Mouse (Mus musculus): ENCODE results near the gene Klf1. TPM values are rescaled to one million over a fixed set of nuclear protein-coding genes. Genes with fewer than 3 reads are reported as not detected.
A peak's percentile ranks its signal among the peaks of the same experiment; 100 is the strongest.

Klf1 gene
- total and polyA plus RNA-seq, 2 experiments from 2014 or later = 0.56 TPM; not detected in 1

DNA sequence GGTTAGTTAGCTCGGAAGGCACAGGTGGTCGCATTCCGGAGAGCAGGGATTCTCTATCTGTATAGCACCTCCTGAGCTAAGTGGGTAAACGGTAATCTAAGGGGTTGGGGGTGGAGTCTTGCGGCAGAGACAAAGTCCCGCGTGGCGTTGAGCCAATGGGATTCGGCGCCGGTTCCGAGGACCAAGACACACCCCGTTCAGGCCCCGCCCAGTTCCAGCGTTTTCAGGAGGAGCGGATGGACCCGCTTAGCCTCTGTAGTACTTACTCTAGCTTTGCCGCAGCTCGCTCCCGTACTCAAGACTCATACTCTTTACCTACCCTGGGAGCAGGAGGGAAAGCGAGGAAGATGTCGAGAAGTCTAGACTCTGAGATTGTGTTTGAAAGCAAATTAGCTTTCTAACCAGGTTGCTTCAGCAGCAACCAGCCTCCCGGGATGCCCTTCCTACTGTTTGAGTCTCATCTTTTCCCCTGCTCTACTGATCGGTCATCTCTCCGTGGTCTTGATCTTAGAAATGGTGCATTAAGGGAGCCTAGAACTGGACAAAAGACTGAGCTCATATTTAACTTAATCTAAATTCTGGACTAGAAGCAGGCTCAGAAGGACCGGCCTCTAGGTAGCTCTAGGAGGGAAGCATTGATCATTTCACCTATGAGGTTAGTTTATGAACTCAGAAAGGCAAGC lies 42.9 kb downstream of the Klf1 start:
- H3K9me3 ChIP-seq (replicated peaks; ENCODE audit: control insufficient read depth, low read length) = no peaks in the 10 kb centered on the region
- H3K27me3 ChIP-seq (ENCODE audit: control insufficient read depth, insufficient read depth, low read length) = peaks cover 56% of the 10 kb centered on the region
- no peak overlapping the region for H3K27ac ChIP-seq (ENCODE audit: low read depth)
- H3K36me3 ChIP-seq (replicated peaks; ENCODE audit: control insufficient read depth, insufficient read depth, low read length) = no peaks in the 10 kb centered on the region
- WGBS = 3% methylated on average over 26 of the region's 26 CpGs
- H3K4me2 ChIP-seq (ENCODE audit: low read depth, low read length) = no peak overlapping the region
- DNase-seq (ENCODE audit: low spot score) (no peak), ATAC-seq (ENCODE audit: insufficient read depth, low read depth) (no peak)
- TF ChIP-seq EP300 (IDR thresholded peaks at IDR 0.05; ENCODE audit: low read depth) (no peak), CTCF (IDR thresholded peaks at IDR 0.05; ENCODE audit: low read depth) (no peak)
- peak overlapping the region; percentile 8; the same call in 1 of the 2 replicates for H3K4me3 ChIP-seq (ENCODE audit: low read depth, low read length)
- no peak overlapping the region for H3K9ac ChIP-seq (replicated peaks; ENCODE audit: low read depth, low read length)
- 0 out of 2 replicates have a peak, but pooled peaks cover 5% of the 10 kb centered on the region for H3K4me1 ChIP-seq (ENCODE audit: control insufficient read depth, insufficient read depth)

DNA sequence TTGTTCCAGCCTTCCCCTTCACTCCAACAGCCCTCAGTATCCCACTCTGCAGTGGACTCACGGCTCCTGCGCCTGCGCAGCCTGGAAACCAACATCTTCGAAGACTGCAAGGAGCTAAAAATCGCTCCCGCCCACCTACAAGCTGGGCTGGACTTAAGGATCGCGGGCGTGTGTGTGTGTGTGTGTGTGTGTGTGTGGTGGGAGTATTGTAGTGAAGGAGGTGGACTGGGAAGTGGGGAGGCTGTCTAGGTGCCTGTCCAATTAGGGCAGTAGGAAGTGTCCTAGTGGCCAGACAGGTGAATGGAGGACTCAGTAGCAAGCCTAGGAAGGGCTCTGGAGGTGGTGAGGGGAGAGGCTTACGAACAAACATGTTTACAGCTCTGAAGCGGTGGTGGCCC lies 43.5 kb downstream of the Klf1 start:
- TF ChIP-seq EP300 (IDR thresholded peaks at IDR 0.05; ENCODE audit: low read depth) = no peak
- TF ChIP-seq CTCF (IDR thresholded peaks at IDR 0.05; ENCODE audit: low read depth) = no peak
- H3K4me2 ChIP-seq (ENCODE audit: low read depth, low read length) = no peak overlapping the region
- H3K4me3 ChIP-seq (ENCODE audit: low read depth, low read length) = no peak overlapping the region; the same call in 1 of the 2 replicates
- 0 out of 2 replicates have a peak, but pooled peaks cover 5% of the 10 kb centered on the region for H3K4me1 ChIP-seq (ENCODE audit: control insufficient read depth, insufficient read depth)
- H3K36me3 ChIP-seq (replicated peaks; ENCODE audit: control insufficient read depth, insufficient read depth, low read length) = no peaks in the 10 kb centered on the region
- peaks cover 62% of the 10 kb centered on the region for H3K27me3 ChIP-seq (ENCODE audit: control insufficient read depth, insufficient read depth, low read length)
- H3K27ac ChIP-seq (ENCODE audit: low read depth) = no peak overlapping the region
- ATAC-seq (ENCODE audit: insufficient read depth, low read depth) = no peak
- 11% methylated on average over 11 of the region's 11 CpGs for WGBS
- no peaks in the 10 kb centered on the region for H3K9me3 ChIP-seq (replicated peaks; ENCODE audit: control insufficient read depth, low read length)
- no peak for DNase-seq (ENCODE audit: low spot score)
- H3K9ac ChIP-seq (replicated peaks; ENCODE audit: low read depth, low read length) = no peak overlapping the region

DNA sequence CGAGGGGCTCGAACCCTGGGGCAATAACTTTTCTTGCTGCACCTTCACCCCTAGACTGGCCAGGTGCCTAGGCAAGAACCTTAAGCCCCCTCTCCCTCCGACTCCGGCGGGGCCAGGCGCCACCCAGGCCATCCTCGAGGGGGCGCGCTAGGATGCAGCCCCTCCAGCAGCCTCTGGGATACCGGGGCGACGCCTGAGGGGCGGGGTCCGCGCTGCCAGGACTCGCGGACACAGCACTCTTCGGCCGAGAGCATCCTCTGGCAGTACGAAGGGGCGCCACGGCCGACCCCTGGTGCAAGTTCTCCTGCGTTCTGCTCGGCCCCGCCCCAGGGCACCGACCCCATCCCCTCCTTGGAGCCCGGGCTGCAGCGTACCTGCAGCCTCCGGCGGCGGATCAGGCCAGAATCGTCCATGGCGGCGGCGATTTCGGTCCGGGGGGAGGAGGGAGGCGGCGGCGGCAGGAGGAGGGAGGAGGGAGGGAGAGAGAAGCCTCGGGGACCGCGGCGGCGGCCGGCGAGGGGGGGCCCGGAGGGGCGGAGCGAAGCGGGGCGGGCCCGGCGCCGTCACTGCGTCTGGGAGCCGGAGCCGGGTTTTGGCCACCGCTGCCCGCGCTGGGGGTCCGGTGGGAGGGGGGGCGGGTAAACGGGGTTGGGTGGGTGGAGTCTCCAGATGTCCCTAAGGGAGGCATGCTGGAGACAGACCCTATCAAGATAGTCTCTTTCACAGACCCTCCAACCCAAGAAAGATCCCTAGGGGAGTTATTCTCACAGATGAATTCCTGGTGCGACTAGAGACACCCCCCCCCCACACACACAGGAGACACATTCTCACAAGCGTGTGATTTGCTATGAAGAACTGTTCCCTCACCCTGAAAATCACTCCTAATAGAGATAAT lies 44.2 kb downstream of the Klf1 start:
- 0 out of 2 replicates have a peak, but pooled peaks cover 5% of the 10 kb centered on the region for H3K4me1 ChIP-seq (ENCODE audit: control insufficient read depth, insufficient read depth)
- H3K36me3 ChIP-seq (replicated peaks; ENCODE audit: control insufficient read depth, insufficient read depth, low read length) = no peaks in the 10 kb centered on the region
- H3K27me3 ChIP-seq (ENCODE audit: control insufficient read depth, insufficient read depth, low read length) = peaks cover 68% of the 10 kb centered on the region
- TF ChIP-seq CTCF (IDR thresholded peaks at IDR 0.05; ENCODE audit: low read depth) (no peak), EP300 (IDR thresholded peaks at IDR 0.05; ENCODE audit: low read depth) (no peak)
- H3K9ac ChIP-seq (replicated peaks; ENCODE audit: low read depth, low read length) = no peak overlapping the region
- H3K27ac ChIP-seq (ENCODE audit: low read depth) = no peak overlapping the region
- no peaks in the 10 kb centered on the region for H3K9me3 ChIP-seq (replicated peaks; ENCODE audit: control insufficient read depth, low read length)
- no peak for ATAC-seq (ENCODE audit: insufficient read depth, low read depth)
- H3K4me3 ChIP-seq (ENCODE audit: low read depth, low read length) = peak overlapping the region; percentile 43
- H3K4me2 ChIP-seq (ENCODE audit: low read depth, low read length) = peak overlapping the region; percentile 57
- no peak for DNase-seq (ENCODE audit: low spot score)
- WGBS = 1% methylated on average over 54 of the region's 67 CpGs

DNA sequence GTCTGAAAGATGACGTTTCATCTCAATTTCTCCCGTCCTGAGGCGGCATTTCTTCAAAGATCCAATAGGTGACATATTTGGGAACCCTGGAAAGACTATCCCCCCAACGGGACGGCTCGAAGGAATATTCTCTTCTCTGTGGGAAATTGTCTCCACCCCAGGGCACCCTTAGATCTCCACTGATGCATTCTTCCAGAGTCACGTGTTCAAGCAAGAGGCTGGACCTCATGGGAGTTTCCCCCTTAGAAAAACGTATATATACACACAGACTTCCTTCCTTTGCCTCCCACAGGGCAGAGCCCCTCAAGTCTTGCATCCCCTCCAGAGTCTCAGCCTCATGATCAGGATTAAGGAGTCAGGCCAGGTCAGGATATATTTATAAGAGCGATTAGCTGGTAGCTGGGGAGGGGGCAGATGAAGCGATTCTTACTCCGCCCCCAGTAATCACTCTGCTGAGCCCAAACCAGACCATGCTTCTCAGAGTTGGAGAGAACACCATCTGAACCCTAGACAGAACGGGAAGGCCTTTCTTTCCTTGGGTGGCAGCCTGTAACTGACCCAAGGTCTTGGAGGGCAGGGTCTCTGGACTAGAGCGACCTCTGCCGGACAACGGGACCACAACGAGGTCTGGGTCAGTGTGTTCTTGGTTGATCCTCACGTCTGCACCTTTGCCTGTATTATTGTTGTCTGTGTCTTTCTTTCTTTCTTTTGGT lies 45.0 kb downstream of the Klf1 start, which contains the start of gene Rtbdn:
Gene Rtbdn (plus strand): TSS at position 464 of the 713 bp plus-strand sequence.
- Histone ChIP-seq H3K9me3 (replicated peaks; ENCODE audit: control insufficient read depth, low read length) (no peaks in the 10 kb centered on the region), H3K36me3 (replicated peaks; ENCODE audit: control insufficient read depth, insufficient read depth, low read length) (no peaks in the 10 kb centered on the region), H3K27me3 (ENCODE audit: control insufficient read depth, insufficient read depth, low read length) (peaks cover 73% of the 10 kb centered on the region), H3K9ac (replicated peaks; ENCODE audit: low read depth, low read length) (no peak within 1 kb of the TSS), H3K4me2 (ENCODE audit: low read depth, low read length) (peak within 1 kb of the TSS; percentile 57), H3K4me1 (ENCODE audit: control insufficient read depth, insufficient read depth) (0 out of 2 replicates have a peak, but pooled peaks cover 5% of the 10 kb centered on the region), H3K27ac (ENCODE audit: low read depth) (no peak within 1 kb of the TSS), H3K4me3 (ENCODE audit: low read depth, low read length) (peak within 1 kb of the TSS; percentile 43)
- no peak for DNase-seq (ENCODE audit: low spot score)
- TF ChIP-seq EP300 (IDR thresholded peaks at IDR 0.05; ENCODE audit: low read depth) (no peak), CTCF (IDR thresholded peaks at IDR 0.05; ENCODE audit: low read depth) (no peak; the same call in 1 of the 2 replicates)
- no peak for ATAC-seq (ENCODE audit: insufficient read depth, low read depth)
- WGBS = 12% methylated on average over 17 of the region's 17 CpGs

DNA sequence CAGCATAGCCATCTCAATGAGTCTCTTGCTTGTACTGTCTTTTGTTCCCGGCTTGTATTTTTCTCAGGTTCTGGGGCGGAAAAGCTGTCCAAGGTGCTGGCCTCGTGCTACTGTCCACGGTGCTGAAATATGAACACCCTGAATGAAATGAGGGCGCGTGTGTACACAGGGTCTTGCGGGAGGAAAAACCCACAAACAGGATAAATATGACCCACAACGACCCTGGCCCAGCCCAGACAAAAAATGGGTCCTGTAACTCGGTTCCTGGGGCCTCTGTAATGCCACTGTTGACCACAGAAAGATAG lies 45.5 kb downstream of the Klf1 start:
- Histone ChIP-seq H3K9ac (replicated peaks; ENCODE audit: low read depth, low read length) (no peak overlapping the region), H3K4me3 (ENCODE audit: low read depth, low read length) (no peak overlapping the region), H3K27ac (ENCODE audit: low read depth) (no peak overlapping the region), H3K9me3 (replicated peaks; ENCODE audit: control insufficient read depth, low read length) (no peaks in the 10 kb centered on the region), H3K36me3 (replicated peaks; ENCODE audit: control insufficient read depth, insufficient read depth, low read length) (no peaks in the 10 kb centered on the region), H3K27me3 (ENCODE audit: control insufficient read depth, insufficient read depth, low read length) (peaks cover 76% of the 10 kb centered on the region), H3K4me1 (ENCODE audit: control insufficient read depth, insufficient read depth) (0 out of 2 replicates have a peak, but pooled peaks cover 5% of the 10 kb centered on the region), H3K4me2 (ENCODE audit: low read depth, low read length) (no peak overlapping the region)
- ATAC-seq (ENCODE audit: insufficient read depth, low read depth) (peak; percentile 44; the same call in 1 of the 2 replicates), DNase-seq (ENCODE audit: low spot score) (no peak)
- WGBS = 9% methylated on average over 9 of the region's 9 CpGs
- TF ChIP-seq CTCF (IDR thresholded peaks at IDR 0.05; ENCODE audit: low read depth) (no peak), EP300 (IDR thresholded peaks at IDR 0.05; ENCODE audit: low read depth) (no peak)
